Mouse (Mus musculus) lung, adult 18-20 months (tissue): ENCODE measurements at regions not wholly inside any gene's neighbourhood (a gene's known extent, or its start where the extent isn't known, plus 50 kb on each side); places are given as distances from the start of the nearest gene placed in this dataset.
A peak's percentile ranks its signal among the peaks of the same experiment; 100 is the strongest.

Experiments
- DNase-seq, 2 experiments: peaks; one replicate each; pipeline ENCODE4 v3.0.0; 2022; ENCODE audit warnings: mixed read lengths in 2 of 2

DNA sequence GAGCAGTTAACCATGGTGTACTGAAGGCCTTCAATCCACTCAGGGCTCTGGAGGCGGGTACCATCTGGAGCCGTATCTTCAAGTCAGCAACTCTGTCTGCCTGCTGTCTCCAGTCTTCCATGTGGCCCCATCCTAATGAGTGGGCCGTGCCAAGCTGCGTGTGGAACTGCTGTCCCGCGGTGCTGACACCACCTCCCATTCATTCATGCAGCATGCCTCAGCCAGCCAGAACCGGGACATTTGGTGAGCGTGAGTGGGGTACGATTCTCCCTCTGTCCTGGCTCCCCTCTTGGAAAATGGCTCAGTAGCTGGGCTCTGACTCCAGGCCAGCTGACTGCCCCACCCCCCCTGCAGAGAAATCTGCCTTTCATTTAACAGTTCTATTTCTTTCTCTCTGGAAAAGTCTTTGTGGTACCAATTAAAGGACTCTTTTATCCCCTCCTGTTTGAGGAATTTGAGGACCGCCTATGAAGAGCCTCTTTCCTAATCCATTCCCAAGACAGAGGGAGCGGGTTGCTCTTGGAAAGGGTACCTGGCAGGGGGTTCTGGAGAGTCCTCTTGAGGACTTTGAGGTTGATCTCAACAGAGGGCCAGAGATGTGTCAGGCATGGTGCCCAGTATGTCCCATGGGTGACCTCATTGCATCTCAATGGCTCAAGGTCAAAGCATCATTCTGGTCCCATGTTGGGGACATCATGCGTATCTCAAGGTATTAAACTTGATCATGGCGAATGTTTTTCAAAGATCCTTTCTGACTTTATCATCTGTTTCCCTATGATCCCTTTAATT lies 55.5 kb upstream of the Brd7 start:
- no peak for DNase-seq

DNA sequence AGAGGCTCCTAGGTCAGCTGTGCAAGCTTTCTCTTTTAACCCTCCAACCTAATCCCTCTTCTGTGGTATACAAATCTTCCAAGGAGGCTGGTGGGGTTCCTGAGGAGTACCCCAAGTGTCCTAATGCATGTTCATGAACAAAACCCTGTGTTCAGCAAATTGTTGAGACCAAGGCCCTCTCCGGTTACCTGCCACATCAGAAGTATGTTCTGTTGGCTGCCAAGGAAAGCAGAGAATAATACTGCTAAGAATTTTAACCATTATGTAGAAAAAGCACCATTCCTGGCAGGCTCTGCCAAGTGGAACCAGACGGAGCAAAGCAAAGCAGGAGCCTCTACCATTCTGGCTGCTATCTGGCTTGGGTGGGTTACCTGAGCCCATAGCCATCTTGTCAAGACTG lies 61.3 kb upstream of the Brd7 start:
- no peak for DNase-seq

DNA sequence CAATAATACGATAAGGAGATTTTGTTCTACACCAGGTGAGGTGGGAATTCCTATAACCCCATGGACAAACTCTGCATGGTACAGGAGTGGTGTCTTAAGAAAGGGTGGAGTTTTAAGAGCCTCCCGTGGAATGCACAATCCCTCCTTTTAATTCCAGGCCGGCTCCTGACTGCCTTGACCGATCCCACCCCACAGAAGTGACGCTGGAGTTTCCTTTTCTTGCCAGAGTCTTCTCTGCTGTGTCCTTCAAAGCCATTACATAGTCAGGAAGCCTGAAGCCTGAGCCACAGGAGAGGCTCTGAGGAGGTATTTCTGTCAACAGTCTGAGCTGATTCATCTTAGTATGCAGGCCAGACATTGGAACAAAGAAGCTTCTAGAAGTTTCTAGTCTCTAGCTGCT lies 66.6 kb upstream of the Brd7 start:
- DNase-seq = peak in 1 of 2 experiments; percentile 38

DNA sequence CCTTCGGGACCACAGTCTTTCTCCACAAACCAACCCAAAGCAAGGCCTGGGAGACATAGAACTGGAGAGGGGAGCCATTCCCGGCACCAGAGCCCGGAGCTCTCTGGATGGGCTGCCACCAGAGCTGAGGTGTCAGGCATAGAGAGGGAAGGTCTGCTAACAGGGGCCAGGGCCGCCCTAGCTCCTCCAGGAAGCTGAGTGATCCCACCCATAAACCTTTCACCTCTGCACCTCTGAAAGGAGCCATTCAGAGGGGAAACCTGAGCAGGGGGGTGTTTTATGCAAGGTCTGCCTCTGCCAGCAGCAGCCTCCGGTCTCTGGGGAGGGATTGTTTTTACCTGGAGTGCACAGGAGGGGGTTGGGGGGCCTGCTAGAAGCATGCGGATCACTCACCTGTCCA lies 69.4 kb upstream of the Brd7 start:
- DNase-seq = no peak

DNA sequence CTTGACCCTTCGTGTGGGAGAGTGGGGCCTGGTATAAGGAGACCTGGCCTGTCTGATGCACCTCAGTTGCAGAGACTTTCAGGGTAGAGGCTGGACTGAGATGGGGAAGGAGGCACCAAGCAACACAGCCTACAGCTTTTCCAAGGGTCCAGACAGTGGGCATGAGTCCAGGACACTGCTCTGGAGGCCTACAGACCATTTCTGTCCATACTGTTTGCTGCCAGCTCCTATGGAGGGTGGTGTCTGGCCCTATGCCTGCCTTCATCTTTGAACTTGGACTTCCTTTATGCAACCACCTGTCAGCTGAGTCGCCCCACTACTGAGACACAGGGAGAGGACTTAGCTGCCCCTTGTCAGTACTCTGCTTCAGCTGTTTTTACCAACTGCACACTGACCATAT lies 73.7 kb upstream of the Brd7 start:
- no peak for DNase-seq

DNA sequence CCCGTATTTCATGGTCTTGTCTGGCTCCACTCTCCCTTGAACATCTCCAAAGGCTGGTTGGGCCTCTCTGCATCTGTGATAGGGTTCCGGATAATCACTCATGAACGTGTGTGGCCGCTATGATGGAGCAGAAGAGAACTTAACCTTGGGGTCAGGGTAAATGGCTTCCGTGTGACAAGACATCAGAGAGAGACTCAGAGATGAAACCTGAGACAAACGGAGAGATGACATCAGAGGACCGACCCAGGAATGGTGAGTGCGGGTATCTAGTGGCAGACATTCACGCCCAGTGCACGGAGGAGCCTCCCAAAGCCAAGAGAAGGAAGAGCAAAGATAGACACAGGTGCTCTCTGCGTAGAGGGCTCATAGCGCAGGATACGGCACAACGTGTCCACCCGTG lies 78.2 kb upstream of the Brd7 start:
- no peak for DNase-seq

DNA sequence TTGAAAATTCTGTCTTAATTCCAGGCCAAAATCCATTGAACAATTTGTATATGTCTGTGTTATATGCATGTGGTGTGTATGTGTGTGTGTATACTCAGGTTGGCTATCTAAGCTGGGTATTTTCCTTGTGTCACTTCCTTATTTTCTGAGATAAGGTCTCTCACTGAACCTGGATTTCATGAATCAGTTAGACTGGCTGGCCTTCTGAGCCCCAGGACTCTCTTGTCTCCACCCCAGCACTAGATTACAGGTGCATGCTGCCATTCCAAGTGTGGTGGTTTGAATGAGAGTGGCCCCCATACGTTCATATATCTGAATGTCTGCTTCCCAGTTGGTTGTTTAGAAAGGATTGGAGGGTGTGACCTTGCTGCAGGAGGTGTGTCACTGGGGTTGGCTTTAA lies 77.8 kb upstream of the Nkd1 start:
- DNase-seq = no peak

DNA sequence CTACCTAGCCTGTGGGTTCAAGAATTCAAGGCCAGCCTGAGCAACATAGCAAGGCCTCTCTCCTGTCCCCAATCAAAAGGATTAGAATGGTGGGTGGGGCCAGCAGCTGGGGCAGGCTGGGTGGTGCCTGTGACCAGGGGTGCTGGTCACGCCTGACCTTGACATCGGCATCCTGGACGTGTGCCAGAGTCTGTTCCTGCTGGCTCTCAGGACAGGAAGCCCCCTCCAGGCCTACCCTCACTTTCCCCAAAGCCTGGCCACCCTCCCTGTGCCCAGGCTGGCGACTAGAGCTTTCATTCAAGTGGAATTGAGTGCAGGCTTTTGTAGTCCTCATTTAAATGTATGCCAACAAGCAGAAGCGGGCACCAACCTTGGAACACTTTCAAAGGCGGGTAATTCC lies 73.7 kb upstream of the Nkd1 start:
- peak; percentile 18 to 47 for DNase-seq

DNA sequence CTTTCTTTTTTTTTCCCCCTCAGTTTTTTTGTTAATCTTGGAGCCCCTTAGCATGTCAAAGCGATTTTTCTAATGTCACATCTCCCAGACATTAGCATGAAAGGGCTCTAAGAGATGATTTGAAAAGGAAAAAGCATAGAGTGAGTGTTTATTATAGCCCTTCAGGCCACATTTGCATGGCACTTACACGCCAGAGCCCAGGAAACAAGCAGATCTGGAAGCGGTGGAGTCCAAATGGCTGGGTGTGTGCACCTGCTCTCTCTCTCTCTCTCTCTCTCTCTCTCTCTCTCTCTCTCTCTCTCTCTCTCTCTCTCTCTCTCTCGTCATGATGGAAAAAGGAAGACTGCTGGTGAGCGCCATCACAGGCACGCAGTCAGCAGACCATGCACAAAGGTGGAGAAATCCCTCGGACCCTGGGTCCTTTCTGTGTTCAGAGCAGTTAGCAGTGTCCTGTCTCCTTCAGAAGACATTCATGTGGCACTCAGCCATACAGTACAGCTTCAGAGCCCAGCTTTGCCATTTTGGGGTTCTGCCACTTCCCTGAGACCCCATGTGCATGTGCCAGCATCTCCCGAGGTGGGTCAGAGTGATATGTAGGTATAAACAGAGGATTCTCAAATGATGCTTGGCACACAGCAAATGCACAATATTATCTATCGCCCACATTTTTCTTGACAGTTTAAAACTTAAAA lies 73.2 kb upstream of the Nkd1 start:
- DNase-seq = no peak

DNA sequence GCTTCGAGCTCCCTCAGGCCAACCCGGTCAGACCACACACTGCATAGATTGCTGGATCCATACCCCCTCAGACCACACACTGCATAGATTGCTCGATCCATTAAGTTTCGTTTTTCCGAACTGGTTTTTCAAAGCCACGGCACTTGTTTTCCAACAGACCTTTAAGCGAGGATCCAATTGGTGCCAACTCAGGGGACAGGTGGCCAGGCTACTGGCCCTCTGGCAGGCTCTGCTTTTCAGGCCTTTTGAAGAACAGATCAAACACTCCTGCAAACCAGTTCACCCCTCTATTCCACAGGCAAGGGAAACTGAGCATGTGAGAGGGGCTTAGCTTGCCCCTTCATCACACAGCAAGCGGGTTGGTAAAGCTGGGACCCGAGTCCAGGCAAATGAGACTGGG lies 72.2 kb upstream of the Nkd1 start:
- no peak for DNase-seq

DNA sequence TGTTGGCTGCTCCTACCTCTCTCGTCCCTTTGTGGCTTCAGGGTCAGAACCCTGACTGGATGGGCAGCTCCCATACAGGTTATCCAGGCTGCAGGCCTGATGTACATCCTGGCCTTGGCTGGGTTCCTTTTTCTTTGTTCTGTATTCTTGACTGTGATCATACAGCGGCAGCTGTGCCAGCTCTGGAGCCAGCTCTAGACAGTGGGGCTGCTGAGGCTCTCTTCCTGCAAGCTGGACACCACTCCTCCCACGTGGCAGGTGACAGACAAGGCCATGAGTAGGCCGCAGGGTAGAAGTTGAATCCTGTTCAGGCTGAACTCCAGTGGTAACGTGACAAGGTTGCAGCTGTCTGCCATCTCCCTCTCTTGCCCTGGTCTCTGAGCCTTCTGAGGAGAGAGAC lies 71.6 kb upstream of the Nkd1 start:
- no peak for DNase-seq

DNA sequence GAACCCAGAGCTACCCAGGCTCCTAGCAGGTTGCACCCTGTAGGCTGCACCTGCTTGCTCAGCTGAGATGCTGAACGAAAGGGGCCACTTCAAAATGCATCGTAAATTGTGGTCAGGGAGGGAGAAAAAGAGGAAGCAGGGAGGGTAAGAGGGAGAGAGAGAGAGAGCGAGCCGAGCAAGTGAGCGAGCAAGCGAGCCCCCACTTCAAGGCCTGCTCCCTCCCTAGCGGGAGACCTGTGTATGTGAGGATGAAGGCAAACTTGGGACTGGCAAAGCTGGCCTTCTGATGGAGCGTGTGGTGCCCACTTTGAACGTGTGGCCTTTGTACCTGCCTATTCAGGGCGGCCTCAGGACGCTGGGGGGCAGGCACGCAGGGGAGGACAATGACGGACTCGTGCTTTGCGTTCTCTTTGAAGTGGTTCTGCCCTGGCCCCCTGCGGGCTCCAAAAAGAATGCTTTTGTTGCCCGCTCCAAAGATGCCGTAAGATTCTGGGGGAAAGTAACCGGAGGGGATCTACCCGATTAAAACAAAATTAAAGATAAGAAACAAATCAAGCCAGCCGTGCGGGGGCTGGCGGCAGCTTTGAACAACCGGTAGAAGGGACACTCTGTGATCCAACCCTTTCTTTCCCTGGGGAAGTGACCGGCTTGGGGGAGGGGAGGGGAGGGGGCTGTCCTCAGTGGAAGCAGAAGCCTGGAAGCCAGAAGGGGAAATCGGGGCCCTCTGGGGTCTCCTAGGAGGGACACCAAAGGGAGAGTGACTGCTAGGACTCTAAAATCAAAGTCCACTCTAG lies 70.1 kb upstream of the Nkd1 start:
- peak in 1 of 2 experiments; percentile 35 for DNase-seq

DNA sequence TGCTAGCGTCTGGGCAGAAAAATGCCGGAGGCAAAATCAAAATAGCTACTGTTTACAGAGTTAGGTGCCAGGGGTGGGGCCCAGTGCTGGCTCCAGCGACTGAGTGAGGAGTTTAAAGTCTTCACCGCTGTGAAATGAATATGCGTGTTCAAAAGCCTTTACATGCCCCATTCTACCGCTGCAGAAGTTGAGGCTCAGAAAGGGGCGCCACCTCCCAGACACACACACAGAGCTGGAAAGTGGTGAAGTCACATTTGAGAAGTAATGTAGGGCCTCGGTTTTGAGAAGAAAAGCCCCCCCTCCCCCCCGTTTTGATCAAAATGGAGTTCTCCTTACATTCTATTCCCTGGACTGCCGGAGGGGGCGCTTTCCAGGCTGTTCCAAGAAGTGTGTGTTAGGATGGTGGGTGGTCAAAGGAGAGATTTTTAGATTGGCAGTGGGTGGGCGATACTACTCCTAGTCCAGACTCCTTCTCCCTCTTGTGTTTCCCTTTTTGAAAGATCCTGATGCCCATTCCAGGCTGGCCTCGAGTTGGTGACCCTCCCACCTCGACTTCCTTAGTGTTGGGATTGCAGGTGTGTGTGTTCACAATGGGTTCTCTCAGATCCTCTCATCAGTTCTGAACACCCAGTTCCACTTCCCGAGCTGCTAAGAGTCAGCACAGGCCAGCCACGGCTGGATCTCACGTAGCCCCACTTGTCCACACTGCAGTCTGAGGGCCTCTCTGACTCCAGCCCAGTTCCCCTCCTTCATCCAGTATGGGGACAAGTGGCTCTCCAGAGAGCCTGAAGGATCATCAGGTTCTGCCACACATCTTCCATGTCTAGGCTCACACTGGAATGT lies 69.3 kb upstream of the Nkd1 start:
- peak; percentile 73 to 83 for DNase-seq

DNA sequence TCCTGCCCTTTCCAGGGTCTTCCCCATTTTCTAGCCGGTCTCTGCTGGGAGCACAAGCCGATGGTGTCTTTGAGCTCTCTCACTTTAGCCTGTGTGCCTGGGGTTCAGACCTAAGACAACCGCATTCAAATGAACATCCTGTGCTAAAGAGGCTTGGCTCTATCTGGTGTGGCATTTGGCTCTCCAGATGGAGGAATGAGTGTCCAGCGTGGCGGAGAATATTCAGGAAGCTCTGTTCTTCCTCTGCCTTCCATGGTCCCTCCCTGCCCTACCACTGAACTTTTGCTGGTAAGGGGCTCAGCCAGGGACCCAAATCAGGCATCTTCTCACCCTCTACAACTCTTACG lies 68.7 kb upstream of the Nkd1 start:
- DNase-seq = no peak

DNA sequence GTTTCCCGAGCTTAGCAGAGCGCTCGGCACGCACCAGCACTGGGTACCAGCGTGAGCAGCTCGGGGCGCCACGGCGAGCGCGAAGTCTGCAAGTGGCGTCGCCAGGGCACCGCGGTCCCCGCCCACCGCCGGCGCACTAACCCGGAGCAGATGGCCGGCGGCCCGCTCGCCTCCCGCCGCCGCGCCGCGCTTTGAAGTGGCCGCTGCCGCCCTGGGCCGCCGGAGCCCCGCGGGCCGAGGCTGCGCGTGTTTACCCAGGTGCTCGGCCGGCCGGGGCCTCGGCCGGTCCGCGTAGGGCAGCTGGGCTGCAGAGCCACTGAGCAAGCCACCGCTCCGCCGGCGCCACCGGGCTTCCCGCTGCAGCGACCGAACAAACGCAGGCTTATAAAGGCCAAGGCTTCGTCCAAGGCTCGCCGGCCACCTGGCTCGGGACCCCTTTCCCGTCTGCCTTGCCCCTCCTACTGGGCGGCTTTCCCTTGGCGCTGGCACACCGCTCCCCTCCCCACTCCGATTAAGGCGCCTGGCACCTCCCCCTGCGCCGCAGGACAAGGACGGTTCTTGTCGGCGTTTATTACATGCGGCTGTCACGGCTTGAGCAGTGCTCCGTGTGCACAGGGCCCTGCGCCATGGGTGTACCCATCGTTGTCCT lies 67.0 kb upstream of the Nkd1 start:
- DNase-seq = peak; percentile 39 to 63

DNA sequence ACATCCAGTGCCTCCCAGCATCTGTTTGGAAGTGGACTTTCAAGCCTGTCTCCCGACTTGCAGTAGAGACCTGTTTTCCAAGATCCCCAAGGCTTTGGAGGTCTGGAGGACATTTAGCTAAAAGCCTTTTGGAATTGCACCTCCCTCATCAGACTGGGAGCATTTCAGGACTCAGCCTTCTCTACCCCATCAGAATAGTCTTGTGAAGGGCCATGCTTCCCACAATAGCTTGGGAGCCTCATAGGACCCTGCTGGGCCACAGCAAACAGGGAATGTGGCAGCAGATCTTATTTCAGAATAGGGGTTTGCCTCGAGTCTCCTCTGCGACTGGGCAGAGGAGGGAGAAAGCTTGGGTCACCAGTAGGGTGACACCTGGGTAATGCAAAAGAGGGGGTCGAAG lies 66.2 kb upstream of the Nkd1 start:
- no peak for DNase-seq

DNA sequence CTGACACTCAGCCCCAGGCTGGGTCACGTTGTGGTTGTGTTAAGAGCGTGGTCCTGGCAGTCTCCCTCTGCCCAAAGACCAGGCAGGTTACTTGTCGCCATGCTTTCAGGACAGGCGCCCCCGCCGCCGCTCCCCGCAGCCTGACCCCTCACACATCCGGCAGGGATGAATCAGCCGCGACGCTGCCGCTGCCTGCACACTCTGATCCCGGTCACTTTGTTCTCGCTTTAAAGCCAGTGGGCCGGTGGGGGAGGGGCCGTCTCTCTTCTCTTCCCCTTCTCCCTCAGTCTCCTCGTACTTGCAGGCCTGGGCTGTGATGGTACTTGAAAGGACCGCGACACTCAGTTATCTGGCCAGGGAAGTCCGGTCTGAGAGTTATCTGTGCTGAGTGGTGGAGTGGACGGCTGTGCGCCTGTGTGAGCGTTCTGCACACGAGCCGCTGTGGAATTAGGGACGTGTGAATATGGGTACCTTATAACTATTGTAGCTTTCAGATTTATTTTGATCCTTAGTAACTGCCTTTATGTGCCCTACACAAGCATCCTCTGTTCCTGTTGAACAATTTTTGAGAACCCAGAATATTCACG lies 65.6 kb upstream of the Nkd1 start:
- DNase-seq = peak in 1 of 2 experiments; percentile 18

DNA sequence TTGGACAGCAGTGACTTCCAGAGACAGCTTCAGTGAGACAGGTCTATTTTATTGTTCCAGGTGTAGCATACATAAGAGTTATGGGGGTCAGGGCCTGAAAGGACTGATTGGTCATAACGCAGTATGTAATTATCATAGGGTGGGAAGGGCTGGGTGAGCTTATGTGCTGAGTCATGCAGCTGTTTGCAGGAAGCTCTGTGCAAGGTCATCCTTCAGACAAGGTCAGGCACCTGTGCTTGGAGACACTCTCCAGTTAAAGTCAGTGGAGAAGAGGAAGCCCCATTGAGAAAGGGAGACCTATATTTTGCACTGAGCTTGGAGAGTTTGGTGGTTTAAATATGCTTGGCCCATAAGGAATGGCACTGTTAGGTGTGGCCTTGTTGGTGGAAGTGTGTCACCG lies 62.0 kb upstream of the Nkd1 start:
- no peak for DNase-seq

DNA sequence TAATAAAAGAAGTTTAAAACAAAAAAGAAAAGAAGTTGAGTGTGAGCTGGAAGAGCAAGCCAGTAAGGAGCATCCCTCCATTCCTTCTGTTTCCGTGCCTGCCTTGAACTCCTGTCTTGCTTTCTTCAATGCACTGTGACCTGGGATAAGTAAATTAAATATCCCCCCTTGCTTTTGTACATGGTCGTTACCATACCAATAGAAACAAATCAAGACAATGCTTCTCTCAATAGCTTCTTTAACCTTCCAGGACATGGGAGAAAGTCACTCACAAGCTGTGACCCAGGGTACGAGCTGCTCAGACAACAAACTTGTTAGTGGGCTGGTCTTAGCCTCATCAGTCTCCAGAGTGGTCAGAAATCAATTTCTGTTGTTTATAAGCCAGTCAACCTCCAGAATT lies 53.4 kb upstream of the Nkd1 start:
- no peak for DNase-seq

DNA sequence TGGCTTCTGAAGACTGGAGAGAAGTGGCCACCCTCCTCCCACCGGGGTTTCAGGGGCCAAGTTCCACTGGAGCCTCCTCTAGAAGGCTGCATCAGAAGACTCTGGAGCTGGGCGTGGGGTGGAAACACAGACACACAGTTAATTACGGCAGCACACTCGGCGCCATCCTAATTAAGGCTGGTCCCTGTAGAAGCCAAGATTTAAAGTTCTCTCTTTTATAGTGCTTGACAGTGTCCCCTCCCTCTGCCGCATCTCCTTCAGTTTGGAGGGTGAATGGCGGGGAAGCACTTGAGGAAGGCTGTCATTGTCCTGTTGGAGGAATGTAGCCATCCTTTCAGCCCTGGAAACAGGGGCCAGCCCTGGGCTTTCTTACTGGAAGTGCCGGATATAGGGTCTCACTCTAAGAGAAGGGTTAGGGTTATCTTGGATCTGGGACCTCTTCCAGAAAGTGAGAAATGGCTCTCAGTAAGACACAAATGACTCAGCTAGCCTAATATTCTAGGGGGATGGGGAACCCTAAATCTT lies 50.2 kb upstream of the Nkd1 start:
- no peak for DNase-seq
